Mouse (Mus musculus) thymus, postnatal 0 days (tissue): ENCODE data around the gene Svop. TPM values are rescaled to one million over a fixed set of nuclear protein-coding genes. Genes with fewer than 3 reads are reported as not detected.

Experiments
- DNase-seq: peaks from one replicate; pipeline ENCODE4 v3.0.0-alpha.2; 2015; ENCODE audit warnings: low spot score
- polyA plus RNA-seq: library from polyadenylated mRNA; unstranded; fragments of >200 nt; fragmentation: Nextera tagmentation; extraction: Ambion mirVana; gene quantifications from 2 replicates; pipeline ENCODE4 v1.2.1, GENCODE M21; 2015

Gene Svop
- polyA plus RNA-seq, 1 experiment from 2014 or later = not detected

DNA sequence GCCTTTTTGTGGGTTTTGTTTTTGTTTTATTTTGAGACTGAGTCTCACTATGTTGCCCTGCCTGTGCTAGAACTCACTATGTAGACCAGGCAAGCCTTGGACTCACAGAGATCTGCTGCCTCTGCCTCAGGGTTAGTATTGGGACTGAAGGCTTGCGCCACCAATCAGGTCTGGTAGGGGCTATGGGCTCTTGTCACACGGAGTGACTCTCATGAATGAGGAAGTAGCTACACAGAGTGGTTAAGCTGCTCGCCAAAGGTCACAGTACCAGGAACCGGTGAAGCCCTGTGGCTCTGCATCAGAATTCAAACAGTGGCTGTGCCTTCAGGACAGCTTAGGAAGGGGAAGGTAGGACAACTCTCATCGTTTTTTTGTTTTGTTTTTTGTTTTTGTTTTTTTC lies 92.0 kb downstream of the Svop start:
- no peak for DNase-seq

DNA sequence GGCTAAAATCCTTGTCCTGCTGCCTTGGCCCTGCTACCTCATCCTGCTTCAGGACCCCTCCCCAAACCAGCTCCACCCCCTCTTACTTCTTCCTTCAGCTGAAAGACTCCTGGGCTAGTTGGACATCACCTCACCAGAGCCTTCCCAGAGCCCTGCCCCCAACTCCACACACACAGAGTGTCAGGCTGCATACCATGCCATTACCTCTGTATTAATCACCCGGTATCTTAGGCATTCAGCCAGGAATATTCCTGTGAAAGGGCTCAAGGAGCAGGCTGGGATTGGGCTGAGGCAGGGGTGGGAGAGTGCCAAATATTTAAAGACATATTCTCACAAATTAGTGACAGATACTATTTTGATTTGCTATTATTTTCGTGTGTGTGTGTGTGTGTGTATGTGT lies 94.9 kb downstream of the Svop start:
- no peak for DNase-seq

DNA sequence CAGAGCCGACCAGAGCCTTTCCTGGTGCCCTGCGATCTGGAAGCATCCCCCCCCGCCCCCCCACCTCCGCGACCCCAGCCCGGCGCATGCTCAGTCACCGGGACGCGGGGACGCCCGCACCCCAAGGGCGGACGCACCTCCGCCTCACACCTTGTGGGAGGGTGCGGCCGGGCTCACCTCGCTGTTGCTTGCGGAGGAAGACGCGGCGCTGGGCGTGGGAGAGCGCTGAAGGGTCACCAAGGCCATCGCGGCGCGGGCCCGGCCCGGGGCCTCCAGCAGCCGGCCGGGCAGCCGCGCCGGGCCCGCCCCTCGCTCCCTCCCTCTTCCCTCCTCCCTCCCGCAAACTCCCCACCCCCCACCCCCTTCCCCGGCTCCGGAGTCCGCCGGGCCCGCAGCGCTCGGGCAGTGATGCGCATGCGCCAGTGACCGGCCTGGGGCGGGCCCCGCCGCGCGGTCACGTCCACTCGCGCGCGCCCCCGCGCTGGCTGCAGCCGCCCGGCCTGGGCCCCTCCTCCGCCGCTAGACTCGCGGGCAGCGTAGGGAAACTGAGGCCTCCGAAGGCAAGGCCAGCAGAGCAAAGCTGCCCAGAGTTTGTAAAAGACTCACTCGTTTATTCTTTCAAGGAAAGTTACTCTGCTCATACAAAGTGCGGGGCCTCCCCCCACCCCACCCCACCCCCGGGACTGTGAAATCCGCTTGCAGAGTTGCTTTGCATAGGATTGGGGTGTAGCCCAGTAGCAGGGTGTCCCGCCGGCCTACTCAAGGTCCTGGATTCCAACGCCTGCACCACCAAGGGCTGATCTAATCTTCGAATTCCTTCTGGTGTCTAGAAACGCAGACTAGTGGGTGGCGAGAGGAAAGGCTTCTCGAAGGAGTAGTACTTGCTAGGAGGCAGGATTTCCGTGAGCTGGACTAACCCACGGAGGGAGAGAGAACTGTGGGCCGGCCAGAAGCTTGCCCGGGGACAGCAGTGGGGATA lies 97.6 kb downstream of the Svop start, which contains the start of gene Ssh1:
Gene Ssh1, minus strand, starts transcription at position 408 of the 979 bp plus-strand sequence.
- peak; percentile 44 for DNase-seq

DNA sequence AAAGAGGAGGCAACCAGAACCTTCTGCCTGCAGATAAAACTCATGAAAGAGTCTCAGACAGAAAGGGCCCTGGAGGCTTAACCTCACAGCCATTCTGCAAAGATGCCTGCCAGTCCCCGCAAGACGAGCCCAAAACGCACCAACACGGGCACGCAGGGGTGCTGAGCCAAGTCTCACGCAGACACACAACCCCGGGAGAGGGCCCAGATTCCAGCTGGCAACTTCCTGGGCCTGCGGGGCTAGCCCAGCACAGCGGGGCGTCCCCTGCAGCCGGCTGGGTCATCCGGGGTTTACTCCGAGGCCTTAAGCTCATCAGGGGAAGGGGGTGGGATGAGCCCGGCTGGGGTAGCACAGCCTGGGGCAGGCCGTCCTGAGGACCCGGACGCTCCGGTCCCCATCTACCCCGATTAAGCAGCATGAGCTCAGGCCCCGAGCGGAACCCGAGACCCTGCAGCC lies 98.3 kb downstream of the Svop start:
- DNase-seq = peak; percentile 18

DNA sequence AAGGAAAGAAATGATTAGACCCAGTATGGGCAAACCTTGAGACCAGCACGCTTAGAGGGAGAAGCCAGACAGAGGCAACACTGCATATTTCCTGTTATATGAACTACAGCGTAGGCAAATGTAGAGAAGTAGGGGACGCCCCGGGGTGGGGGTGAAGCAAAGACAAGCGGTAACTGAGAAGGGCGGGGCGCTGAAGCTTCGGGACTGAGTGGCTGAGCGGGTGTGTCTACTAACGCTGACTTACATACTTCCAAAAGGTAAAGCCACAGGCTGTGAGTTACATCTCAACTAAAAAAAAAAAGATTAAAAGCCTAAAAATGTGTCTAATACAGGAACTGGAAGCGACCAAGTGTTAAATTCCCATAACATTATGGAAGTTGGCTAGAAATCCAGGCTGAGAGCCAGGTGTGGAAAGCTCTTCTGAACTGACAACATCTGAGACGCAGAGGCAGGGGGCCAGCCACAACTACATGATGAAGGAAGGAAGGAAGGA lies 99.0 kb downstream of the Svop start:
- DNase-seq = peak; percentile 67

DNA sequence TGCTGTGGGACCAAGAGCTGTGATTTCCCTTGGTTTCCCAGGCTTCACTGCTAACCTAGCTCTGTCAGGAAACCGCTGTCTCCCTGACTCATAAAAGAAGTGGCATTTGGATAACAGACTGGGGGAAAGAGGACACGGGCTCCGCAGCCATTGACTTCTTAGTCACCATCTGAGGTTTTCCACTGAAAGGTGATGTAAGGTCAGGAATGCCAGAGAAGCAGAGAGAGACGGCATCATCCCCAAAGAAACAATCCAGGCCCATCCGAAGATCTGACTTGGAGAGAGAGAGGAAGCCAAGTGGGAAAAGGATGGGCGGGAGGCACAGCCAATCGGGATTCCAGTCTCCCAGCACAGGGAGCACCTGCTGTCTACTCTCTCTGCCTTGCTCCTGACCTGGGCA lies 100.2 kb downstream of the Svop start:
- DNase-seq = no peak

DNA sequence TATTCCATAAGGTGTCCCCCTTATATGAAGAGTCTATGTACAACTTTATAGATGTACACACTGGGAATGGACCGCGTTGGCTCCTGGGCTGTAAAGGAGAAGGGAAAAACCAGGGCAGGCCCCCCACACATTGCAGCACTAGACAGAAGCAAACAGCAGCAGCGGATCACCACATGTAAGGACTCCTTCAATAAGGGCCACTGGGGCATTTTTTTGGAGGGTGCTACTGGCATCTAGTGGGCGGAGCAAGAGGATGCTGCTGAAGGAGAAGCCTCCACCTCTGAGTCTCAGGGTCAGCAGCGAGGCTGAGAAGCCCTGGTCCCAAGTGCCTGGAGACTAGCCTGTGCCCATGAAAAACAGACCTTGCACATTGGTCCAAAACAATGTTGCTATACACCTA lies 100.8 kb downstream of the Svop start:
- no peak for DNase-seq

DNA sequence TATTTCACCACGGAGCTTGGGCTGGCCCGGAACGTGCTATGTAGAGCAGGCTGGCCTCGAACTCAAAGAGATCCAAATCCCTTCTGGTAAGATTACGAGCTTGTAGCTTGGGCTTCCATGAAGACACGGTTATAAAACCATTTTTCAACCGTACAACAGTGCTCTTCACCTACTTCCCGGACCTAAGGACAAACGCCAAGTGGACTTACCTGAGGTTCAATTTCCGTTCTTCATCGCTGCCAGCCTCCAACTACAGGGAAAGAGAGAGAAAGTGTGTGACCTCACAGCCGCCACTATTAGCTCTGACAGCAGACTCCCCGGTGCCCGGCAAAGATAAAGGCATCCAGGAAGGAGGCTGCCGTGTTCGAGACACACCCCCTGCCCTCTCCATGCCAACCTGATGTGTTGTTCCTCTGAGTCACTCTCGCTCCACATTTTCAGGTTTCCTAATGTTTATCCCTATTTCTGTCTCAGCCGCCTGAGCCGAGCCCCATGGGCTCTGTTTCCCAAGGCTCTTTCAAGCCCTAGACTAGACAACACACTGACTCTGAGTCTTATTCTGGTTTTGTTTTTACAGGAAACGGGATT lies 101.8 kb downstream of the Svop start:
- DNase-seq = no peak

DNA sequence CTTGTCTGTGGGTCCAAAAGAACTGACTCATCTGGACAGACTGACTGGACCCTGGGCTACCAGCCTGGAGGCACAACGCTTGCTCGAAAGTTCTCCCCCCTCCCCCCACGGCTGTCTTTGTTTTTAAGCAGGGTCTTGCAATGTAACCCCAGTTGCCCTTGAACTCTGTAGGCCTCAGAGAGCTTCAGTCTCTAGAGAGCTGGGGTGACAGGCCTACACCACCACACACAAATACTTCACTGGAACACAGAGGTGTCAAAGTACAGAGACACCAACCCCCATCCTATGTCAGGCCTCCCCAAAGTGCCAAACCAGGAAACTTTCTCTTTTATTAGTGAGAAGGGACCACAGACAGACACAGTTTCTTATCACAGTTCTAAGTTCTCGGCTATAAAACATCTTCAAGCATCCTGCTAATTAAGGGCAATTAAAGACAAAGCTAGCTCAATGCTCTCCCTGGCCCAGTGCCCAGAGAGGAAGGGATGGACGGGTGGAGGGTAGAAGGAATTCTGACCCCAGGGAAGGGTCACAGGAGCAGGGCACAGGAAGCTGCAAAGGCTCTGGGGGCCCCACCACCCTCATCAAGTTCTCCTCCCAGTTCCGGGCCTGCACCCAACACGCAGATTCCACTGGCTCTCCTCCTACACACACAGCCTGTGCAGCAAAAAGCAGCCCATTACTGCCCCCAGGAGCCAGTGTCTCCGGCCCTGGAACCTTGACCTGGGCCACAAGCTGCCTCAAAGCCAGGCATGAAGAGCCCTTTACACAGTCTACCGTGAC lies 105.0 kb downstream of the Svop start:
- DNase-seq = no peak

DNA sequence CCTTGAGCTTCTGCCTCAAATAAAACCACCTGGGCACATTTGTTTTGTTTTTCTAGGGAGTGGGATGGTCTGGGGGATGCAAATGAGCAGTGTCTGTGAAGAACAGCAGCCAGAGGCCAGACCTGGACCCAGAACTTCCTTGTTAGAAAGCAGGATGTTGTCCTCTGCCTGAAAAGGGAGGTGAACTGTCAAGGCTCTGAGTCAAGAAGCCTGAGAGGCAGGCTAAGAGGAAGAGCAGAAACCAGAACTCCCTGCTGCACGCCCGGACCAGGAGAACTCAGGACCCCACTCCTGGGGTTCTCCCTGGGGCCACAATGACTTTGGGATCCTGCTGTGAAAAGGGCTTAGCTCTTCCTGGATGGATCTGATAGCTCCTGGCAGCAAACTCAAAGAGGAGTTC lies 105.6 kb downstream of the Svop start:
- DNase-seq = no peak

DNA sequence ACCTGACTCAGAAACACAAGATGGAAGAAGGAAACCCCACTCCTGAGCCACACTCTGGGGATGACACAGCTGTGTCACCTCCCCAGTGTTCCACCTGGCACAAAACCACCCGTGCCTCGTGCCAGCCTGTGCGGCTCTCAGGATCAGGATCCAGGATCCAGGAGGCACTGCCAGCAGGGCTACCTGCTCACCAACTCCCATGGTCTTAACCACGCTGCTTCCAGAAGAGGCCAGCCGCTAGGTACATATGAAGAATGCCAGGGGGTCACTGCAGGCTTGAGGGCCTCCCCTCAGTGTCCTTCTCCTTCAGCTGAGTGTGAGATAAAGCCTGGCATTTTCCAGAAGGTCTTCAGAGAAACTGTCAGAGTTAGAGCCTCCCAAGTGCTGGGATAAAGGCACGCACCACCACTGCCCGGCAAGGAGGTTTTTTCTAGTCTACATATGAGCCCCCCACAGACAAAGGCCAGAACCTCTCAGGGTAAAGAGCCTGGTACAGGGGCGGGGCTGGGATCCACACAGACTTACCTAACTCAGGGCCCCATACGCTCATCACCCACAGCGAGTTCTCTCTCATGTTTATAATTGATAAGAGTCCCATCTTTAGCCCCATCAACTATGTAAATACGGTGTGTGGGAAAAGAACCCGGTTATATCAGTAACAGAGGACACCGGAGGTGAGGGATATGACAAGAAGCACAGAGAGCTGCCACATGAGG lies 107.2 kb downstream of the Svop start:
- DNase-seq = no peak

DNA sequence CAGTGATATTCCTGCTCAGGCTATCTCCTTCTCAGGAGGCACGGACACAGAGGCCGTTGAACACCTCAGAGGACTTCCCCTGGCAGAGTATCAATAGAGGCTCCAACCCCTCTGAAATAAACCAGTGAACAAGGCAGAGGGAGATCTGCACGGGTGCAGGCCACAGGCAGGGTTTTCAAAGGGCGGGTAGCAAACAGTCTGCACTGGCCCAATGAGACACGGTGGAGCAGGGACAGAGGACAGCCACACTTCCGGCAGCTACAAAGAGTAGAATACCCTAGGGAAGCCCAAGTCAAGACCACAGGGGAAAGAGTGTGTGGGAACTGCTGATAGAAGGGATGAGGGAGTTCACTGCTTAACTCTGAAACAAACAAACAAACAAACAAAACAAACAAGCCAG lies 107.8 kb downstream of the Svop start:
- DNase-seq = no peak

DNA sequence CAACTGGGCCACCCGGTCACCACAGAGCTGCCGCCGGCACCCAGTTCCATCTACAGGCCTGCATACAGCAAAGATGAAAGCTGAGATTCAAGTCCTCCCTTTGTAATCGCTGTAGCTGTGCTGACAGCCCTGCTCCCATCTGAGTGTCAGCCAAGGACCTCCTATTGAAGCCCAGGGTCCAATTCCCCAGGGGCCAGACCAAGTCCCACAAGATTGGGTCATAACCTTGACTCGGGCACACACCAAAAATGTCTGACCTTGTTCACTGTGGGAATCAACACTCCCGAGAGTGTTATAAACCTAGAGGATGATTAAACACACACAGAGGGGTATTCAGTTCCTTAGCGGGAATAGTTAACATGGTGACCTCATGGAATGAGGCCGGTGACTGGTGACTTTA lies 109.5 kb downstream of the Svop start:
- DNase-seq = no peak

DNA sequence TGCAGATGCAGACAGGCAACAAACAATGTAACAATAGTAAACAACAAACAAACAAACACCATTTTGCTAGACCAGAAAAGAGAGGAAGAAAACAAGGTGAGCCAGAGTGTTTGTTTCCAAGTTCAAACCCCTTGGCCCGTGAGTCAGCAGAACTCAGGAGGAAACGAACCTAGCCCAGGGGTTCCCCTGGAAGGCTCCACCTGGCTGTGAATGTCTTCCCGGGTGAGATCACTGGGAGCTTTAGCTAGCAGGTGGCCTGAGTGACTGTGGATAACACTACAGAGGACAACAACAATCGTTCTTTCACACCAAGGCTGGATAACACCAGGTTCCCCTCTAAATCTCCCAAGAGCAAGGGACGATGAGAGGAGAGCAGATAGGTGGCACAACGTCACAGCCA lies 110.2 kb downstream of the Svop start:
- no peak for DNase-seq

DNA sequence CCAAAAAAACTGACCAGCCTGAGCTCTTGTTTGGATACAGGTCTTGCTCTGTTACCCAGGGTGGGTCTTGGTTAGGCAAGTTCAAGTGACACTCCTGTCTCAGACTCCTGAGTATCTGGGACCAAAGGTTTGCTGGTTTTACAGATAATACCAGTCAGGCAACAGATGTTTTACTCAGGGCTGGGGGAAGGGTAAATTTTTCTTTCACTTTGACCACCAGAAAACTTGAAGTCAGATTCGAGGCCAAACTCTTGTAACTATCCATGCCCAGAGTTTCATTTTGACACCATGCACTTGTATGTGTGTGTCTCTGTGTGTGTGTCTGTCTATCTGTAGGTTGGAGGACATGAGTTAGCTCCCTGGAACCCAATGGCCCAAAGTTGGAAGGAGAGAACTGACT lies 110.9 kb downstream of the Svop start:
- no peak for DNase-seq

DNA sequence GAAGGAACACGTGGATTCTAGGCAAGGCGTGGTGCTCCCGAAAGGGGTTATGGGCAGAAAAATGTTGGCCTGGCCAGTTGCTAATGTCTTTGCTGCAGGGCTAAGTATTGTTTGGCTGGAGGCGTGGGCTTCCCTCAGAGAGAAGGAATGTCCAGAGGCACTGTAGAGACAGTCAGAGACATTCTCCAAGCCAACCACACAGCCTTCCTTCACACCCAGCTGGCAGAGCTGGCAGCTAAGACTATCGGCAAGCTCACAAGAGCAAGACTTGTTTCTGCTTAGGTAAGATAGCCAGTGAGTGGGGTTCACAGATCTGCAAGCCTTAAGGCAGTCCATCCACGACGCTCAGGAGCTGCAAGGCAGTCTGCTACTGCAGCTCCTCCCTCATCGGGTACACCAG lies 114.1 kb downstream of the Svop start:
- DNase-seq = no peak

Other genes starting within 250 kb of the Svop start
- 71.3 and 75.3 TPM in 2 replicates for gene Coro1c, start 182.8 kb downstream of the Svop start, polyA plus RNA-seq
- gene Ssh1, start 97.7 kb downstream of the Svop start, polyA plus RNA-seq = 4.2 and 4.4 TPM in 2 replicates
- 0.08 and 0.16 TPM in 2 replicates for gene Dao, start 87.9 kb downstream of the Svop start, polyA plus RNA-seq
- 7.4 and 8.8 TPM in 2 replicates for gene Usp30, start 26.1 kb downstream of the Svop start, polyA plus RNA-seq
- 8.2 and 10.1 TPM in 2 replicates for gene Alkbh2, start 36.6 kb upstream of the Svop start, polyA plus RNA-seq
- gene Ung, start 38.8 kb upstream of the Svop start, polyA plus RNA-seq = 46.4 and 51.4 TPM in 2 replicates
- 0.80 and 1.1 TPM in 2 replicates for gene Acacb, start 55.0 kb upstream of the Svop start, polyA plus RNA-seq
- gene Foxn4, start 182.2 kb upstream of the Svop start, polyA plus RNA-seq = 0.05 and 0.13 TPM in 2 replicates
- gene Myo1h, start 197.6 kb upstream of the Svop start, polyA plus RNA-seq = 0.27 and 0.55 TPM in 2 replicates